Mouse (Mus musculus) intestine, embryonic 15.5 days (tissue): Measurements from ENCODE around the gene Kif16b. TPM values are rescaled to one million over a fixed set of nuclear protein-coding genes. Genes with fewer than 3 reads are reported as not detected.

Experiments used
- ATAC-seq: fragments of 200-750 bp; cut with Nextera tagmentation; 2 replicates; pipeline ENCODE4 v1.8.0; 2017; ENCODE audit warnings: moderate TSS enrichment, moderate library complexity
- H3K27ac ChIP-seq: fragments of 300-500 bp; sonication (generic); 2 replicates; pipeline ENCODE4 v1.5.1; 2015; ENCODE audit warnings: mild to moderate bottlenecking, inconsistent platforms
- H3K27me3 ChIP-seq: fragments of 300-500 bp; sonication (generic); replicated peaks from 2 replicates; pipeline ENCODE4 v1.6.1; 2015; ENCODE audit warnings: inconsistent platforms
- H3K36me3 ChIP-seq: fragments of 300-500 bp; sonication (generic); 2 replicates; pipeline ENCODE4 v1.6.1; 2015; ENCODE audit warnings: inconsistent platforms
- H3K4me1 ChIP-seq: fragments of 300-500 bp; sonication (generic); replicated peaks from 2 replicates; pipeline ENCODE4 v1.6.1; 2015; ENCODE audit warnings: inconsistent platforms
- H3K4me2 ChIP-seq: fragments of 300-500 bp; sonication (generic); replicated peaks from 2 replicates; pipeline ENCODE4 v1.6.1; 2015; ENCODE audit warnings: mild to moderate bottlenecking, inconsistent platforms
- H3K4me3 ChIP-seq: fragments of 300-500 bp; sonication (generic); replicated peaks from 2 replicates; pipeline ENCODE4 v1.5.1; 2015; ENCODE audit warnings: inconsistent platforms
- H3K9ac ChIP-seq: fragments of 300-500 bp; sonication (generic); 2 replicates; pipeline ENCODE4 v1.6.1; 2015; ENCODE audit warnings: inconsistent platforms
- H3K9me3 ChIP-seq: fragments of 300-500 bp; sonication (generic); 2 replicates; pipeline ENCODE4 v1.6.1; 2016; ENCODE audit warnings: inconsistent platforms
- WGBS: fragments of 180-500 bp; shearing (Covaris S2); methylation state at CpG from one replicate; pipeline ENCODE4 v1.1.7; 2015; 5-methylcytosine and 5-hydroxymethylcytosine counted together
- polyA plus RNA-seq: library from polyadenylated mRNA; unstranded; fragments of >200 nt; fragmentation: Nextera tagmentation; extraction: Ambion mirVana; gene quantifications from 2 replicates; pipeline ENCODE4 v1.2.1, GENCODE M21; 2015

Kif16b gene
- polyA plus RNA-seq, 1 experiment from 2014 or later, result 11.3 TPM

DNA sequence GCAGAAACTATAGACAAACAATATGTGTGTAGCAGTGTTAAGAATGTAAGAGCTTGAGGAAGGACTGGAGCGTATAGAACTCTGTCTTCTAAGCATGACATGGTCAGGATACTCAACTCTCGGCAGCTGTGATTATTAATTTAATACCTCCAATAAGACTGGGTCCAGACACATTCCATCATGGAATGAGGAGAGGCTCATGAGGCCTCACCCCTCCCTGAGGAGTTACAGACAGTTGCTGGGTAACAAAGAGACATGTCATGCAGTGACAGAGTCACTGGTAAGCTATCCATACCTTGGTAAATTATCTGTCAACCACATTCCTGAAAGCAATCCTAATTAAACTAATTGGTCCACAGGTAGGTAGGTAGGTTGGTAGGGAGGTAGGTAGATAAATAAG lies 277.1 kb downstream of the Kif16b start:
- Histone ChIP-seq H3K27ac (no peak overlapping the region), H3K27me3 (no peaks in the 10 kb centered on the region), H3K9me3 (no peaks in the 10 kb centered on the region), H3K4me2 (no peak overlapping the region), H3K9ac (no peak overlapping the region), H3K36me3 (no peaks in the 10 kb centered on the region), H3K4me3 (no peak overlapping the region), H3K4me1 (no peaks in the 10 kb centered on the region)
- 75% methylated on average over 2 of the region's 2 CpGs for WGBS
- ATAC-seq, result no peak

DNA sequence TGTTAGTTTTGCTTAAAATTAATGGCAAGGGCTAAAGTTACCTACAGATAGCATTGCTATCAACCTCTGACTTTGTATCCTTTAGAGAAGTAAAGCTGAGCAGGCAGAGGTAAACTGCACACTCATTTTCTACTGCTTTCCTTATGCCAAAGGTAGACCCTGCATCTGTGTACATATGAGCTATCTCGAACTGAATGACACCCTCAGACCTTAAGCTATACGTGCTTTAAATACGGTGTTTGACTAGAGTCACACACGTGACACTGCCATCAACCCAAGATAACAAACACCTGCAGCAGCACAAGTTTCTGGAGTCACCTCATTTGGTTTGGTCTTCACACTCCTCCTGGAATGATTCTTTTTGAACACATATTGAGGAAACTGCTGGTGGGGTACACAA lies 280.2 kb downstream of the Kif16b start:
- no peak overlapping the region for H3K9ac ChIP-seq

DNA sequence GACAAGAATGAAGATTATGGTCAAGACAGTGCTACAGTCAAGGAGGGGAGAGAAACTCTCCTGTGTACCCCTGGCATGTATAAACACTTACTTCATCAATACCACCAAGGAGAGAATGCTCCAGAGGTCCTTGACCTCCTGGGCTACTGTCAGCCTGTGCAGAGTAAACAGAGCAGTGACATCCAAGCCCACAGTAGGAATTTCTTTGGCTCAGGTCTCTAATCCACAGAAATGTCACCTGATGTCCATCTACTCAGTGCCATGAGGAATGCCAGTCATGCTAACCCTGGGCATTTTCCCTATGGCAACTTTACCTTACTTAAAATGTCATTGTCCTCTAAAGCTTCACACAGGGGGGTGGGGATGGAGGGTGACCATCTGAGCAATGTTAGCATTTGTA lies 281.4 kb downstream of the Kif16b start:
- H3K4me3 ChIP-seq, result no peak overlapping the region
- H3K9me3 ChIP-seq, result no peaks in the 10 kb centered on the region
- no peaks in the 10 kb centered on the region for H3K36me3 ChIP-seq
- no peak overlapping the region for H3K27ac ChIP-seq
- H3K9ac ChIP-seq, result no peak overlapping the region
- no peak overlapping the region for H3K4me2 ChIP-seq
- H3K27me3 ChIP-seq, result no peaks in the 10 kb centered on the region
- no peaks in the 10 kb centered on the region for H3K4me1 ChIP-seq
- ATAC-seq, result no peak

More for the DNA sequence above, 280.2 kb downstream of the Kif16b start:
- H3K27me3 ChIP-seq, result no peaks in the 10 kb centered on the region
- no peak overlapping the region for H3K4me2 ChIP-seq
- no peak overlapping the region for H3K4me3 ChIP-seq
- H3K4me1 ChIP-seq, result no peaks in the 10 kb centered on the region
- H3K36me3 ChIP-seq, result no peaks in the 10 kb centered on the region
- peak; percentile 59 for ATAC-seq
- WGBS, result 66% methylated on average over 4 of the region's 4 CpGs
- no peak overlapping the region for H3K27ac ChIP-seq
- H3K9me3 ChIP-seq, result no peaks in the 10 kb centered on the region

DNA sequence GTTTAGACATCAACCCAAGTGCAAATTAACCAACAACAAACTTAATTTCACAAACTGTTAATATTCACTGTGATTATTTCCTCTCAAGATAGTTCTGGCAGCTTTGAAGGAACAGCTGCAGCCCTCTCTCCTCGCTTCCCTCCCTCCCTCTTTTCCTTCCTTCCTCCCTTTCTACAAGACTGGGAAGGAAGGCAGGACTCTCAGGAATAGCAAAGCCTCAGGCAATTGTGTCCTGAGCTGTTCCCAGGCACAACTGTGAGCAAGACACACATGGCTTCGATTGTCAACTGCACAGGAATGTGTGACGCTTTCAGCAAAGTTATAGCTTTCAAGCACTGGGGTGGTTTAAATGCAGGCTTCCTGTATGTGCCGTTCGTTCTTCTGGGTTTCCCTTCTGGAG lies 286.8 kb downstream of the Kif16b start:
- no peaks in the 10 kb centered on the region for H3K4me1 ChIP-seq
- WGBS, result 59% methylated on average over 5 of the region's 5 CpGs
- no peak overlapping the region for H3K27ac ChIP-seq
- H3K9me3 ChIP-seq, result no peaks in the 10 kb centered on the region
- H3K36me3 ChIP-seq, result no peaks in the 10 kb centered on the region
- H3K4me3 ChIP-seq, result no peak overlapping the region
- H3K4me2 ChIP-seq, result no peak overlapping the region
- H3K27me3 ChIP-seq, result no peaks in the 10 kb centered on the region
- ATAC-seq, result no peak
- H3K9ac ChIP-seq, result no peak overlapping the region

DNA sequence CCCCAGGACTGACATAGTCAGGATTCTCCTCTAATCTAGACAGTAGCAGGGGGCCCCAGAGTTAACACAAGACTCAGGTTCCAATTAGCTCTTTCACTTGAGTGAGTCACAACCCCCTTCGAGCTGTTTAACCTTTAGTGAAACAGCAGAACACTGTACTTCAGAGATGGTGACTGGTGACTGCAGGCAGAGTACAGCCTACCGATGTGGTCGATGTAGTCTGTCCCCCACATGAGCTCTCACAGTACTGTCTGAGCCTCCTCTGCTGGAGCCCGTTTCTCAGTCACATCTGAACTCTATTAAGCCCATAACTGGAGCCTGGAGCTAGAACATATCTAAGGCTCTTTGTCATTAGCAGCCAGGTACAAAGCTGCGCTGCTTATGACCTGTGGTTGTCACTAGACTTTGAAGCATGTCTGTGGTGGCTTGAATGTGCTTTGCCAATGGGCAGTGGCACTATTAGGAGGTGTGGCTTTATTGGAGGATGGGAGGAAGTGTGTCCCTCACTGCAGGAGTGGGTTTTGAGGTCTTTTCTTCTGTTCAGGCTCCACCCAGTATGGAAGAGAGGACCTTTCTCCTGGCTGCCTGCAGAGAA lies 288.9 kb downstream of the Kif16b start:
- H3K4me2 ChIP-seq, result no peak overlapping the region
- WGBS, result 85% methylated on average over 5 of the region's 5 CpGs
- ATAC-seq, result no peak

DNA sequence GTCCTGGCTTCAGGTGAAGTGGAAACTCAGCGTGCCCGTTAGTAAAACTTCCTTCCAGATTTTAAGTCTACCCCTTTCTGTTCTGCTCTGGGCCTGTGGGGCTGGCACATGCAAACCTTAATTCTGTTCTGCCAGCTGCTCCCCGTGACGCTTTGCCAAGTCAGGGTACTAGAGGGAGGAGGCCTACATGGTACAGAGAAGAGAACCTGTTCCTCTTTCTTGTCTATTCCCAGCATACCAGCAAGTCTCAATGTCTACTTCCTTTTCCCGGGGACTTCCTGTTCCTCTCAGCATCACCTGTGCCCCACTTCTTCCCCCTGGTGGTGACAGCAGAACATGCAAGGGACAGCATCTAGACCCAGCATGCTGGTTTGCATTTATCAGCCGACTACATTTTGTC lies 290.2 kb downstream of the Kif16b start:
- WGBS, result 83% methylated on average over 6 of the region's 6 CpGs
- Histone ChIP-seq H3K9me3 (no peaks in the 10 kb centered on the region), H3K4me3 (no peak overlapping the region), H3K27ac (no peak overlapping the region), H3K4me2 (no peak overlapping the region), H3K36me3 (no peaks in the 10 kb centered on the region), H3K27me3 (no peaks in the 10 kb centered on the region), H3K9ac (no peak overlapping the region), H3K4me1 (no peaks in the 10 kb centered on the region)
- ATAC-seq, result no peak

More for the DNA sequence above, 288.9 kb downstream of the Kif16b start:
- Histone ChIP-seq H3K9ac (no peak overlapping the region), H3K27me3 (no peaks in the 10 kb centered on the region), H3K9me3 (no peaks in the 10 kb centered on the region), H3K36me3 (no peaks in the 10 kb centered on the region), H3K4me1 (no peaks in the 10 kb centered on the region), H3K27ac (no peak overlapping the region), H3K4me3 (no peak overlapping the region)

DNA sequence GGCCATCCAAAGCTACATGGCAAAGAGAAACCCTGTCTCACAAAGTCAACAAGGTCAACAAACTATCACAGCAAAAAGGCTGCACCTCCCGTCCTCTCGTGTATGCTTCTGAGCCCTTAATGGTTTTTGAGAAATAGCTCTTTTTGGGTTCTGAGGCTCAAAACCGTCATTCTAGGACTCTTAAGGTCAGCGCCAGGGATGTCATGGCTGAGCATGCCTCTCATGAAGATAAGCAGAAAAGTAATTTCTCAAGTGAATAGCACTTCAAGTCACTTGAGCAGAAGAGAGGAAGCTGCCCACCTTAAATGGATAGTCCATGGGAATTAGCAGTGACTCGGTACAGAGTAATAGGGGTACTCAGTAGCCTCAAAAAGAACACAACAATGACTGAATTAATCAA lies 291.1 kb downstream of the Kif16b start:
- Histone ChIP-seq H3K36me3 (no peaks in the 10 kb centered on the region), H3K9me3 (no peaks in the 10 kb centered on the region), H3K9ac (no peak overlapping the region), H3K4me1 (no peaks in the 10 kb centered on the region), H3K27ac (no peak overlapping the region), H3K4me3 (no peak overlapping the region), H3K4me2 (no peak overlapping the region), H3K27me3 (no peaks in the 10 kb centered on the region)
- ATAC-seq, result no peak
- 80% methylated on average over 5 of the region's 5 CpGs for WGBS

DNA sequence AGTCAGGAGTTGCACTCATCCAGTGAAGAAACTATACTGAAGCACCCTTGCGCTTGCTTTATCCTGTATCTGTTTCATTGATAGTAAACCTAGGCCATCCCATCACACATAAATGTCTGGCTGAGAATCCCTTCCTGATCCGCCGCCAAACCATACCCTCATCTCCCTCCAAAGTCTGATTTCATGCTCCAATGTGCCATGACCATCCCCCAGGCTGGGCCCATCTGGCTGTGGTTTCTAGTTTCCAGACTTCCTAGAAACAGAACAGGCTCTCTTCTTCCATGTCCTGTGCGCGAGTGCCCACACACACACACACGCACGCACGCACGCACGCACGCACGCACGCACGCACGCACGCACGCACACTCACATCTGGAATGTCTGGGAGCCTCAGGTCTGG lies 292.6 kb downstream of the Kif16b start:
- Histone ChIP-seq H3K4me3 (no peak overlapping the region), H3K4me2 (no peak overlapping the region), H3K4me1 (no peaks in the 10 kb centered on the region), H3K27me3 (no peaks in the 10 kb centered on the region), H3K9me3 (no peaks in the 10 kb centered on the region), H3K36me3 (no peaks in the 10 kb centered on the region), H3K27ac (no peak overlapping the region), H3K9ac (no peak overlapping the region)
- ATAC-seq, result no peak
- 87% methylated on average over 17 of the region's 17 CpGs for WGBS

DNA sequence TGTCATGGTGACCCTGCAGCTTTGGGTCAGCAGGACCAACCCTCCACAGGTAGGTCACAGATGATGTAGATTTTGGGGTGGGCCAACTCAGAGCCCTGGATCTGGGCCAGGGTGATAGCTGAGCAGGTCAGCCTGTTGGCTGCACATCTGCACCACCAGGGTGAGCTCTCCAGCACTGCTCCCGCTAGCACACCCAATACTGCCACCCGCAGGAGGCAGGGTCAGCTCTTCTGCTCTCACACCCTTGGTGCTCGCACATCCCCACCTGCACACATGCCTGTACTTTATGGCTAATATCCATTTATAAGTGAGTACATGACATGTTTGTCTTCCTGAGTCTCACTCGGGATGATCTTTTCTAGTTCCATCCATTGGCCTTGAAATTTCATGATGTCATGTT lies 296.6 kb downstream of the Kif16b start:
- WGBS, result 68% methylated on average over 4 of the region's 4 CpGs
- ATAC-seq, result no peak
- H3K4me1 ChIP-seq, result no peaks in the 10 kb centered on the region
- no peaks in the 10 kb centered on the region for H3K27me3 ChIP-seq
- no peaks in the 10 kb centered on the region for H3K36me3 ChIP-seq
- H3K9ac ChIP-seq, result no peak overlapping the region
- H3K27ac ChIP-seq, result no peak overlapping the region
- no peak overlapping the region for H3K4me2 ChIP-seq
- no peaks in the 10 kb centered on the region for H3K9me3 ChIP-seq
- H3K4me3 ChIP-seq, result no peak overlapping the region

DNA sequence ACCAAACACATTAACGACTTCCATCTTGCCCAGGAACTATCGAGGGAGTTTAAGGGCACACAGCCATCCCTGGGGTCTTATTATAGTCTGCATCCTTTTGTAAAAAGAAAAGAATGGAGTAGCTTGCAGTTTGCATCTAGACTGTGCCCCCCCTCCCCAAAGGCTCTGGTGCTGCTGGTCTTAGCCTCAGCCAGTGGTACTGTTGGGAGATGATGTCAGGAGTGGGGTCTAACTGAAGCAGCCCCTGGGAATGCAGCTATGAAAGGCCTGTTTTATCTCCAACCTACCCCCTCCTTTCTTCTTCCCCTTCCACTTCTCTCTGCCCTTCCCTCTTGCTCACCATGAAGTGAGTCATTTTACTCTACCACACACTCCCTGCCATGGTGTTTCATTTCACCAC lies 298.1 kb downstream of the Kif16b start:
- H3K4me3 ChIP-seq, result no peak overlapping the region
- no peak for ATAC-seq
- H3K36me3 ChIP-seq, result no peaks in the 10 kb centered on the region
- 53% methylated on average over 2 of the region's 2 CpGs for WGBS
- H3K9me3 ChIP-seq, result no peaks in the 10 kb centered on the region
- H3K27ac ChIP-seq, result no peak overlapping the region
- no peak overlapping the region for H3K4me2 ChIP-seq
- H3K27me3 ChIP-seq, result no peaks in the 10 kb centered on the region
- no peak overlapping the region for H3K9ac ChIP-seq
- no peaks in the 10 kb centered on the region for H3K4me1 ChIP-seq

DNA sequence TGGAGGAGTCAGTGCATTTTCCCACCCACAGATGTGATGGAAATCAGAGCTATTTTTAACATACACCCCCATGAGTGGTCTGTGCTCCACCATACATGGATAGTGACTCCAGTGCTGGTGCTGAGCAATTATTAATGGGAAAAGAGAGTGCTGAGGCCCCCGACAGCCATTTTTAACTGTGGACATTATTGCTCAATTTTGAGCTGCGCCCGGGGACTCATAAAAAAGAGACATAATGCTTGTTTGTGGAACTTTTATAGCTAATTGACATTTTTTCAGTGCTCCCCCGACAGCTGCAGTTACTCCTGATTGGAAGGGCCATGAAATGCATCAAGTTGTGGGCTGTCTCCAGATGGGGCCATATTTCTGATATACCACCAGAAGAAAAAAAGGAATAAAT lies 302.1 kb downstream of the Kif16b start:
- no peak for ATAC-seq
- H3K27me3 ChIP-seq, result no peaks in the 10 kb centered on the region

DNA sequence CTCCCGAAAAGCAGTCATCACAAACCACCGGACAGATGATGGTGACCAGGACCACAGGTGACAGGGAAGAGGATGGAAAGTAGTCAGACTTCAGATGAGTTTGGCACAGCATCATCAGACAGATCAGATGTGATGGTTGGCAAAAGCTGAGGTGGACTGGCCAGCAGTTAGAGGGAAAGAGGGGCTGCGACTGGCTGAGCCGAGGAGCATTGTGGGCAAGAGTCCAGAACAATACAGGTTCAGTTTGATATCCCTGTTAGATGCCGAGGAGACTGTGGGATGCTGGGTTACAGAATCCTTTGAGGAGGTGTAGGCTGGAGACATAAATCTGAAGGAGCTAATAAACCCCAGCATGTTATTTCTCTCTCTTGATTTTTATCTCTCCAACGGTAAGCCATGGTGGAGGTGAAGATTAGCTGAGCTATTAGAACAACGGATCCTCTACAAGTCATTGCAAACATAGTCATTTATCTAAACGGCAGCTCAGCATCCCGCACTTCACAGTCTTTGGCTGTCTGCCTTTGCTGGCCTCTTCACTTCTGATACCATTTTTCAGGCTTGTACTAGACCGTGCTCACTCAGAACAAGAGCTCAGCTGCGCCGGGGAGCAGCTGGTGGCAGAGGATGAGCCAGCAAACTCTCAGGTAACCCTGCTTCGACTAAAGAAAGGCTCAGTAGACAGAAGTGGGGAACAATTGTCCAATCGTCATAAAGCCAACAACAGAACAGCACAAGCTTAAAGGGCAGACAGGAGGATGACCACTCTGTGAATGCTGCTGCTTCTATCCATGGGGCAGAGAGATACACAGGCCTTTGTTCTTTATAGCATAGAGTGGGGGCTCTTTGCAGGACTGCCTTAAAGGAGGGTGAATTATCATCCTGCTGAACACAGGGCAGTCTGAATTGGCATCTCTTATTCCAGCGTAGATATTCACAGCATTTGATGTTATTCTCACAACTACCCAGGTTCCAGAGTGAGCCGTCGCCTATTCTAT lies 304.9 kb downstream of the Kif16b start:
- Histone ChIP-seq H3K36me3 (no peaks in the 10 kb centered on the region), H3K27ac (no peak overlapping the region), H3K4me3 (no peak overlapping the region), H3K27me3 (no peaks in the 10 kb centered on the region), H3K4me1 (no peaks in the 10 kb centered on the region), H3K9me3 (no peaks in the 10 kb centered on the region), H3K4me2 (no peak overlapping the region), H3K9ac (no peak overlapping the region)
- 59% methylated on average over 17 of the region's 17 CpGs for WGBS
- no peak for ATAC-seq

More for the DNA sequence above, 302.1 kb downstream of the Kif16b start:
- Histone ChIP-seq H3K36me3 (no peaks in the 10 kb centered on the region), H3K27ac (no peak overlapping the region), H3K9me3 (no peaks in the 10 kb centered on the region), H3K4me2 (no peak overlapping the region), H3K4me1 (no peaks in the 10 kb centered on the region), H3K4me3 (no peak overlapping the region), H3K9ac (no peak overlapping the region)
- 60% methylated on average over 4 of the region's 4 CpGs for WGBS

DNA sequence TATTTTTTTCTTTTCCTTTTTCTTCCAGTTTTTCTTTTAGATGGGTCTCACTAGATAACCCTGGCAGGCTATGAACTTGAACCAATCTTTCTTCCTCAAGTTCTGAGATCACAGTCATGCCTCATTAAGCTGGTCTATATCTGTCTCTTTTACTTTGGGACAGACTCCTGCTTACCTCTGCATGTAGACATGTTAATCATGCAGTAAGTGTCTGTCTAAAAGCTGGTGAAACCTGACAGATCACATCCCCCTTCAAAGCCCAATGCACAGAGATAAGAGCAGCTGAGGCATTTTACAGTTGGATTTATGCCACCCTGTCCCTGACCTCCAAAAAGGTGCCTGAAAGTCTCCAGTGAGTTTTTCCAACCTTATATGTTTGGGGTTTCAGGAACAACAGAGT lies 310.4 kb downstream of the Kif16b start:
- no peaks in the 10 kb centered on the region for H3K36me3 ChIP-seq
- no peak overlapping the region for H3K4me2 ChIP-seq
- no peaks in the 10 kb centered on the region for H3K9me3 ChIP-seq
- H3K27ac ChIP-seq, result no peak overlapping the region
- H3K9ac ChIP-seq, result no peak overlapping the region
- ATAC-seq, result no peak
- no peak overlapping the region for H3K4me3 ChIP-seq
- H3K27me3 ChIP-seq, result no peaks in the 10 kb centered on the region
- H3K4me1 ChIP-seq, result 0 out of 2 replicates have a peak, but pooled peaks cover 2% of the 10 kb centered on the region
